Mouse (Mus musculus) intestine, postnatal 0 days (tissue): ENCODE results near the gene Rhoq. TPM values are rescaled to one million over a fixed set of nuclear protein-coding genes. Genes with fewer than 3 reads are reported as not detected.

Experiments
- ATAC-seq: fragments of 200-750 bp; cut with Nextera tagmentation; 2 replicates; pipeline ENCODE4 v1.8.0; 2017; ENCODE audit warnings: mild to moderate bottlenecking, moderate TSS enrichment, moderate library complexity
- H3K27ac ChIP-seq: fragments of 300-500 bp; sonication (generic); 2 replicates; pipeline ENCODE4 v1.5.1; 2014; ENCODE audit warnings: mild to moderate bottlenecking, low read depth, low read length, moderate library complexity
- H3K27me3 ChIP-seq: fragments of 300-500 bp; sonication (generic); replicated peaks from 2 replicates; pipeline ENCODE4 v1.6.1; 2014; ENCODE audit warnings: low read length, mixed read lengths; ENCODE audit not compliant: control insufficient read depth, insufficient read depth
- H3K36me3 ChIP-seq: fragments of 300-500 bp; sonication (generic); 2 replicates; pipeline ENCODE4 v1.6.1; 2014; ENCODE audit warnings: mild to moderate bottlenecking, moderate library complexity; ENCODE audit not compliant: control insufficient read depth, insufficient read depth
- H3K4me1 ChIP-seq: fragments of 300-500 bp; sonication (generic); replicated peaks from 2 replicates; pipeline ENCODE4 v1.6.1; 2014; ENCODE audit warnings: antibody characterized with exemption, low read length, mixed read lengths; ENCODE audit not compliant: control insufficient read depth, insufficient read depth
- H3K4me2 ChIP-seq: fragments of 300-500 bp; sonication (generic); replicated peaks from 2 replicates; pipeline ENCODE4 v1.6.1; 2014; ENCODE audit warnings: low read depth, mild to moderate bottlenecking, moderate library complexity
- H3K4me3 ChIP-seq: fragments of 300-500 bp; sonication (generic); 2 replicates; pipeline ENCODE4 v1.5.1; 2014; ENCODE audit warnings: low read depth, low read length
- H3K9ac ChIP-seq: fragments of 300-500 bp; sonication (generic); 2 replicates; pipeline ENCODE4 v1.6.1; 2014; ENCODE audit warnings: mild to moderate bottlenecking, low read depth, low read length
- H3K9me3 ChIP-seq: fragments of 300-500 bp; sonication (generic); 2 replicates; pipeline ENCODE4 v1.6.1; 2016; ENCODE audit warnings: mixed run types; ENCODE audit not compliant: control insufficient read depth
- CTCF ChIP-seq: sonication (generic); IDR thresholded peaks from 2 replicates; pipeline ENCODE4 v1.5.1; 2016; ENCODE audit warnings: low read depth, mild to moderate bottlenecking, control low read depth, antibody characterized with exemption, moderate library complexity
- WGBS: fragments of 180-500 bp; shearing (Covaris S2); extraction: QIAGEN DNeasy Blood & Tissue Kit; methylation state at CpG from one replicate; pipeline ENCODE4 v1.1.7; 2014; 5-methylcytosine and 5-hydroxymethylcytosine counted together
- polyA plus RNA-seq: library from polyadenylated mRNA; unstranded; fragments of >200 nt; fragmentation: Nextera tagmentation; extraction: Ambion mirVana; gene quantifications from 2 replicates; pipeline ENCODE4 v1.2.1, GENCODE M21; 2015

The Rhoq gene
- polyA plus RNA-seq, 1 experiment from 2014 or later, result 7.3 TPM

GRCm38 (mm10) chr17:86969582-86969981 is 6.7 kb downstream of the Rhoq start:
- Histone ChIP-seq H3K36me3 (peaks cover 20% of the 10 kb centered on the region), H3K27ac (no peak overlapping the region), H3K9ac (no peak overlapping the region), H3K4me1 (0 out of 2 replicates have a peak, but pooled peaks cover 3% of the 10 kb centered on the region), H3K4me2 (no peak overlapping the region), H3K27me3 (no peaks in the 10 kb centered on the region), H3K4me3 (no peak overlapping the region), H3K9me3 (no peaks in the 10 kb centered on the region)
- no peak for ATAC-seq
- WGBS, result 72% methylated on average over 5 of the region's 5 CpGs
- no peak for TF ChIP-seq CTCF

- H3K27ac ChIP-seq, result no peak overlapping the region
- TF ChIP-seq CTCF, result no peak
- 93% methylated on average over 15 of the region's 15 CpGs for WGBS
- H3K36me3 ChIP-seq, result peaks cover 20% of the 10 kb centered on the region
- no peak overlapping the region for H3K4me2 ChIP-seq
- no peaks in the 10 kb centered on the region for H3K9me3 ChIP-seq
- no peak overlapping the region for H3K4me3 ChIP-seq
- H3K27me3 ChIP-seq, result no peaks in the 10 kb centered on the region
- 0 out of 2 replicates have a peak, but pooled peaks cover 2% of the 10 kb centered on the region for H3K4me1 ChIP-seq
- ATAC-seq, result no peak
- no peak overlapping the region for H3K9ac ChIP-seq
Observed at GRCm38 (mm10) chr17:86970026-86970750, 7.3 kb downstream of the Rhoq start.

GRCm38 (mm10) chr17:86971036-86971435 is 8.2 kb downstream of the Rhoq start:
- H3K4me3 ChIP-seq, result no peak overlapping the region
- no peak overlapping the region for H3K4me2 ChIP-seq
- H3K4me1 ChIP-seq, result no peaks in the 10 kb centered on the region
- peaks cover 21% of the 10 kb centered on the region for H3K36me3 ChIP-seq
- TF ChIP-seq CTCF, result no peak
- ATAC-seq, result no peak
- no peak overlapping the region for H3K9ac ChIP-seq
- 83% methylated on average over 5 of the region's 5 CpGs for WGBS
- no peak overlapping the region for H3K27ac ChIP-seq
- no peaks in the 10 kb centered on the region for H3K9me3 ChIP-seq
- no peaks in the 10 kb centered on the region for H3K27me3 ChIP-seq

GRCm38 (mm10) chr17:86971860-86972259 is 9.0 kb downstream of the Rhoq start:
- 89% methylated on average over 7 of the region's 7 CpGs for WGBS
- no peak for TF ChIP-seq CTCF
- H3K4me3 ChIP-seq, result no peak overlapping the region
- H3K4me1 ChIP-seq, result no peaks in the 10 kb centered on the region
- no peak overlapping the region for H3K27ac ChIP-seq
- H3K4me2 ChIP-seq, result no peak overlapping the region
- no peak for ATAC-seq
- H3K9ac ChIP-seq, result no peak overlapping the region
- peaks cover 26% of the 10 kb centered on the region for H3K36me3 ChIP-seq
- no peaks in the 10 kb centered on the region for H3K27me3 ChIP-seq
- H3K9me3 ChIP-seq, result no peaks in the 10 kb centered on the region

GRCm38 (mm10) chr17:86973097-86973496 is 10.2 kb downstream of the Rhoq start:
- H3K36me3 ChIP-seq, result peaks cover 26% of the 10 kb centered on the region
- no peak overlapping the region for H3K4me3 ChIP-seq
- no peak for ATAC-seq
- H3K27me3 ChIP-seq, result no peaks in the 10 kb centered on the region
- 67% methylated on average over 2 of the region's 2 CpGs for WGBS
- H3K9ac ChIP-seq, result no peak overlapping the region
- H3K4me2 ChIP-seq, result no peak overlapping the region
- no peak for TF ChIP-seq CTCF
- H3K4me1 ChIP-seq, result no peaks in the 10 kb centered on the region
- no peak overlapping the region for H3K27ac ChIP-seq
- H3K9me3 ChIP-seq, result no peaks in the 10 kb centered on the region

- no peak overlapping the region for H3K4me3 ChIP-seq
- H3K9me3 ChIP-seq, result no peaks in the 10 kb centered on the region
- H3K4me1 ChIP-seq, result no peaks in the 10 kb centered on the region
- ATAC-seq, result no peak
- H3K9ac ChIP-seq, result no peak overlapping the region
- H3K4me2 ChIP-seq, result no peak overlapping the region
- no peaks in the 10 kb centered on the region for H3K27me3 ChIP-seq
- 77% methylated on average over 10 of the region's 10 CpGs for WGBS
- H3K36me3 ChIP-seq, result peaks cover 14% of the 10 kb centered on the region
- TF ChIP-seq CTCF, result no peak
- no peak overlapping the region for H3K27ac ChIP-seq
Observed at GRCm38 (mm10) chr17:86976387-86976786, 13.5 kb downstream of the Rhoq start.
